ENCODE assay signal across 25 mouse cellular contexts in the genomic region with DNA sequence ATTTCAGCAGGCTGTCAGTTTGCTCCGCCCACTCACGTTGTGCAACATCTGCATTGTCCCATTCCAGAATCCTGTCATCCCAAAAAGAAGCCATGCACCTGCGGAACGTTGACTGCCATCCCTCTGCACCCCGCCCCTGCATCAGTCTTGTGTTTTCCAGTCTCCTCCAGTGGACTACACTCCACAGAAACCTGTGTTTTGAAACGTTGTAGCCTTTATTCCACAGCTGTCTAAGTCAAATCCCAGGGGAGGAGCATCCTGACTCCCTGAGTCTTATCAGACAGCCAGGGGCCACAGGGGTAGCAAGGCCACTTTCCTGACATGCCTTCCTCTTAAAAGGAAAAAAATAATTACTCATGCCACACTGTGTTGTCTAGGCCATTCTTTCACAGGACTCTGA.
DNase-seq lines count a peak whose midpoint lies in the region; ATAC-seq and TF ChIP-seq lines count a peak whose summit lies in the region.
"Had no signal": no experiment of that assay in that cellular context is flagged by ENCODE, and none has a peak within 500 bp of the region (broad histone marks: within the 10 kb centered on the region; RNA-seq: fewer than 3 reads in every experiment).

No protein-coding gene starts in this region.

- no peak overlapping the region for H3ac ChIP-seq in C2C12 (ENCODE audit: control insufficient read depth, insufficient read length, low read depth)

- no peak overlapping the region for H3K27ac ChIP-seq in heart, adult 2 months
- no peak overlapping the region for H3K27ac ChIP-seq in liver, postnatal 0 days (ENCODE audit: low read depth)
- H3K27ac ChIP-seq in liver, embryonic 12.5 days = no peak overlapping the region
- H3K27ac ChIP-seq: embryonic facial prominence, embryonic 12.5 days; forebrain, embryonic 15.5 days had no signal

- peak; percentile 89 for DNase-seq in heart, adult 11 months
- DNase-seq in heart, adult 2 months = no peak
- peak; percentile 54 for DNase-seq in liver, postnatal 0 days
- peak; percentile 39 for DNase-seq in yolk sac, embryonic 10.5 days (ENCODE audit: low spot score)
- DNase-seq in right cerebral cortex, adult 2 months (ENCODE audit: low spot score in 2 of 2) = no peak
- DNase-seq: adrenal gland, adult 8-10 months; adrenal gland, postnatal 14 days; adrenal gland, postnatal 36 days; cerebellum, adult 11-12 months; cerebellum, adult 2 months; cerebellum, adult 9-10 months; cerebellum, postnatal 10 days; cerebellum, postnatal 25 days; forebrain, postnatal 0 days had no signal

- H3K27me3 ChIP-seq in heart, adult 2 months (ENCODE audit: control insufficient read depth, insufficient read depth, low read length) = no peaks in the 10 kb centered on the region
- no peaks in the 10 kb centered on the region for H3K27me3 ChIP-seq in liver, postnatal 0 days (ENCODE audit: insufficient read depth, low read length)
- no peaks in the 10 kb centered on the region for H3K27me3 ChIP-seq in liver, embryonic 12.5 days (replicated peaks)
- H3K27me3 ChIP-seq in C2C12 (ENCODE audit: control insufficient read depth, insufficient read depth, insufficient read length) = peaks cover 12% of the 10 kb centered on the region
- H3K27me3 ChIP-seq: CH12.LX; embryonic facial prominence, embryonic 12.5 days; forebrain, embryonic 15.5 days; Patski had no signal

- H3K4me3 ChIP-seq in heart, adult 2 months = no peak overlapping the region
- no peak overlapping the region for H3K4me3 ChIP-seq in liver, postnatal 0 days (ENCODE audit: low read depth, low read length)
- no peak overlapping the region for H3K4me3 ChIP-seq in liver, embryonic 12.5 days
- no peak overlapping the region for H3K4me3 ChIP-seq in C2C12 (ENCODE audit: insufficient read depth, poor library complexity, severe bottlenecking)
- H3K4me3 ChIP-seq: embryonic facial prominence, embryonic 10.5 days; embryonic facial prominence, embryonic 12.5 days; forebrain, embryonic 12.5 days; forebrain, embryonic 15.5 days had no signal

- no peak for TF ChIP-seq POLR2A in heart, adult 2 months (IDR thresholded peaks at IDR 0.05; ENCODE audit: insufficient read depth, low read depth, low read length)

- no peak overlapping the region for H3K4me2 ChIP-seq in liver, postnatal 0 days (ENCODE audit: low read depth, low read length)
- no peak overlapping the region for H3K4me2 ChIP-seq in liver, embryonic 12.5 days
- H3K4me2 ChIP-seq: embryonic facial prominence, embryonic 12.5 days; forebrain, embryonic 12.5 days; forebrain, embryonic 15.5 days had no signal

- no peaks in the 10 kb centered on the region for H3K79me2 ChIP-seq in heart, adult 2 months (replicated peaks; ENCODE audit: control insufficient read depth, insufficient read depth, low read length)
- H3K79me2 ChIP-seq in C2C12 (ENCODE audit: control insufficient read depth, insufficient read depth) = no peaks in the 10 kb centered on the region

- no peaks in the 10 kb centered on the region for H3K9me3 ChIP-seq in liver, postnatal 0 days (ENCODE audit: low read length)
- no peaks in the 10 kb centered on the region for H3K9me3 ChIP-seq in liver, embryonic 12.5 days (replicated peaks)
- H3K9me3 ChIP-seq: embryonic facial prominence, embryonic 10.5 days; embryonic facial prominence, embryonic 12.5 days; forebrain, embryonic 12.5 days; forebrain, embryonic 15.5 days had no signal

- no peak for TF ChIP-seq CTCF in heart, adult 2 months (IDR thresholded peaks at IDR 0.05)
- no peak for TF ChIP-seq CTCF in liver, postnatal 0 days (IDR thresholded peaks at IDR 0.05; ENCODE audit: low read depth)
- TF ChIP-seq CTCF in C2C12 (IDR thresholded peaks at IDR 0.05; ENCODE audit: control insufficient read depth, insufficient read depth, insufficient read length) = no peak

- H3K4me1 ChIP-seq in heart, adult 2 months (ENCODE audit: control insufficient read depth, insufficient read depth, low read length) = no peaks in the 10 kb centered on the region
- H3K4me1 ChIP-seq in liver, postnatal 0 days (ENCODE audit: insufficient read depth) = peaks cover 2% of the 10 kb centered on the region; the same call in 1 of the 2 replicates
- H3K4me1 ChIP-seq in liver, embryonic 12.5 days = 0 out of 2 replicates have a peak, but pooled peaks cover 3% of the 10 kb centered on the region

- no peaks in the 10 kb centered on the region for H3K36me3 ChIP-seq in heart, adult 2 months (ENCODE audit: control insufficient read depth, insufficient read depth, low read length)
- H3K36me3 ChIP-seq in liver, postnatal 0 days (replicated peaks; ENCODE audit: insufficient read depth, low read length) = no peaks in the 10 kb centered on the region
- no peaks in the 10 kb centered on the region for H3K36me3 ChIP-seq in liver, embryonic 12.5 days
- H3K36me3 ChIP-seq in C2C12 (ENCODE audit: control insufficient read depth, insufficient read depth) = no peaks in the 10 kb centered on the region
- H3K36me3 ChIP-seq: embryonic facial prominence, embryonic 10.5 days; embryonic facial prominence, embryonic 12.5 days; forebrain, embryonic 12.5 days; forebrain, embryonic 15.5 days; G1E had no signal

- H3K79me3 ChIP-seq in C2C12 (ENCODE audit: low read depth) = no peaks in the 10 kb centered on the region

- 65% methylated on average over 6 of the region's 6 CpGs for WGBS in heart, adult 2 months
- 51% methylated on average over 6 of the region's 6 CpGs for WGBS in liver, postnatal 0 days (ENCODE audit: insufficient replicate concordance)
- 53% methylated on average over 6 of the region's 6 CpGs for WGBS in liver, embryonic 12.5 days (ENCODE audit: insufficient replicate concordance)

- ATAC-seq in liver, postnatal 0 days = no peak
- no peak for ATAC-seq in liver, embryonic 12.5 days
- ATAC-seq: activated CD4-positive, CD25-positive, alpha-beta regulatory T cell, adult 4 months; CD4-positive, CD25-positive, alpha-beta regulatory T cell, adult 4 months; Patski had no signal

- no peak for TF ChIP-seq EP300 in heart, adult 2 months (IDR thresholded peaks at IDR 0.05; ENCODE audit: insufficient read depth, low read depth, low read length)
- no peak for TF ChIP-seq EP300 in liver, postnatal 0 days (IDR thresholded peaks at IDR 0.05; ENCODE audit: low read depth)

- intact Hi-C loops in heart, adult 2 months (cut with DNase I) = no loop called here

- H3K9ac ChIP-seq in heart, adult 2 months (ENCODE audit: low read depth, low read length) = no peak overlapping the region
- H3K9ac ChIP-seq in liver, postnatal 0 days (replicated peaks) = no peak overlapping the region
- no peak overlapping the region for H3K9ac ChIP-seq in liver, embryonic 12.5 days
- H3K9ac ChIP-seq: embryonic facial prominence, embryonic 12.5 days; forebrain, embryonic 12.5 days; forebrain, embryonic 15.5 days; forebrain, postnatal 0 days had no signal

TF ChIP-seq in C2C12, 6 proteins besides CTCF, POLR2A, EP300 and RAD21:
- TF ChIP-seq MYOG (IDR thresholded peaks at IDR 0.05; ENCODE audit: control insufficient read depth, extremely low read depth, insufficient read length) = no peak
- peak; percentile 14 for TF ChIP-seq CEBPB (IDR thresholded peaks at IDR 0.05; ENCODE audit: low read depth)

Comparison
In these comparisons a context has a peak if more than half of its experiments do, and no peak if none do; other contexts are left out.
1. DNase-seq: peak in heart, adult 11 months (single experiment), liver, postnatal 0 days (single experiment) and yolk sac, embryonic 10.5 days (single experiment); none in heart, adult 2 months (0 of 2) and right cerebral cortex, adult 2 months (0 of 2).